Mouse (Mus musculus): ENCODE results near the gene Pxmp2. TPM values are rescaled to one million over a fixed set of nuclear protein-coding genes. Genes with fewer than 3 reads are reported as not detected.

Pxmp2 gene
- total RNA-seq, 2 experiments from 2014 or later, result 11.2 to 12.0 TPM

DNA sequence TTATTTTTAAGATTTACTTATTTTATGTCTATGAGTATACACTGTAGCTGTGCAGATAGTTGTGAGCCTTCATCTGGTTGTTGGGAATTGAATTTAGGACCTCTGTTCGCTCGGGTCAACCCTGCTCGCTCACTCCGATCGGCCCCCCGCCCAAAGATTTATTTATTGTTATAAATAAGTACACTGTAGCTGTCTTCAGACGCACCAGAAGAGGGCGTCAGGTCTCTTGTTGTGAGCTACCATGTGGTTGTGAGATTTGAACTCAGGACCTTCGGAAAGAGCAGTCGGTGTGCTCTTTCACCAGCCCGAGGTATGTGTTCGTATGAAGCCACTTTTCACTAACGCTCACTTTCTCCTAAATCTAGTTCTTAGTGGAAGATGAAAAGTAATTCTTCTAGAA, 54.3 kb downstream of the Pxmp2 start:
- DNase-seq (ENCODE audit: low spot score in 2 of 2), result no peak

DNA sequence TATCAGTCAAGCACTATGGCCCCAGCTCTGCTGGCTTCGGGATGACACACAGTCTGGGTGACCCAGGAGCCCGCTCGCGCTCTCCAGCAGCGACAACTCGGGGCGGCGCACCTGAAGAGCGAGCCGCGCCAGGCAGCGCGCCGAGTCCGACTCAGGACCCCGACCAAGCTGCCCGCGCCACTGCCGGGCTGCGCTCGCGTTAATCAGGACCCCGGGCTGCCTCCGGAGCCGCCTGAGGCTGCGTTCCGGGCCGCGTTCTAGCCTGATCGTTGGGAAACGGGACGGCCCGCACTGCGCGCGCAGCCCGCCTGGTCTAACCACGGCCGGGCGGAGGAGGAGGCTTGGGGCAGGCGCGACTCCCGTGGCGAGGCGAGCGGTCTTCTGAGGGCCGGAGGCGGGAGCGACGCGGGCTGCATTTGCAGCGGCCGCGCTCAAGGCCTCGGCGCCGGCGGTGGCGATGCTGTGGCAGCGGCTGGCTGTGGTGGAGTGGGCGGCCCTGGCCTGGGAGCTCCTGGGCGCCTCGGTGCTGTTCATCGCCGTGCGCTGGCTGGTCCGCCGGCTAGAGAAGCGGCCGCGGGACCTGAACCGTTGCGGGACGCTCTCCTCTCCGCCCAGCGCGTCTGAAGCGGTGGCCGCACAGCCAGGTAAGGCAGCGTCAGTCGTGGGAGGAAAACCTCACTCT, 55.1 kb downstream of the Pxmp2 start, which contains the start of gene Ankle2:
Ankle2 (plus strand) TSS at position 225 of the 682 bp plus-strand sequence.
- DNase-seq (ENCODE audit: low spot score in 2 of 2), result peak; percentile 90 to 91

DNA sequence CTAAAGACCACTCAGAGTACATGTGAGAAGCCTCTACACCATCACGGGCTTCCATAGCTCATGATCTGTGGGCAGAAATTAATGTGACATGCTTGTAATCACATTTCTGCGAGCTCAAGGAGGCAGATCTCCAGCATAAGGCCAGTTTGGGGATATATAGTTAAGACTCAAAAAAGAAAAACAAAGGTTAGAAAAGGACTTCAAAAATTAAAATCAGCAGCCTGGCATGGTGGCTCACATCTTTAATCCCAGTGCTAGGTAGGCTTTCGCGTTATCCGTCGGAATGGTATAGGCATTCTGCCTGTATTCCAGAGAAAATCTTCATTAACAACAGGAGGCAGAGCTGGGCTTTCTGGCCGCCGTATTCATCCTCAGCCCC, 55.6 kb downstream of the Pxmp2 start:
- DNase-seq (ENCODE audit: low spot score in 2 of 2), result no peak

DNA sequence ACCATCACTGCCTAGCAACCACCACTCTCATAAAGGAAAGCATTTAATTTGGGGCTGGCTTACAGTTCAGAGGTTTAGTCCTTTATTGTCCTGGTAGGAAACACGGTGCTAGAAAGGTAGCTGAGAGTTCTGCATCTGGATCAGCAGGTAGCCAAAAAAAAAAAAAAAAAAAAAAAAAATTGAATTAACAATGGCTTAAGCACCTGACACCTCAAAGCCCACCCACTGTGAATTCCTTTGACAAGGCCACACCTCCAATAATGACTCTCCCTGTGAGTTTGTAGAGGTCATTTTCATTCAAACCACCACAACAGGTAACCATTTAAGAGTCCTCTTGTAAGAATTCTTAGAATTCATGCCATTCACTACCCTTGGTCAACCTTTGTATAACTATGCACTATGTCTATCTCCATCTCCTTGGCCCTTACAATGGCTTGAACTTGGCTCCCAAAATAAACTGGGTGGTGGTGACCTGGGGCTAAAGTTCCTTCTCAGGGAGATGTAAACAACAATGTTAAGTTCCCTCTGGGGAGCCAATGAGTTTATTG, 58.6 kb downstream of the Pxmp2 start:
- no peak for DNase-seq (ENCODE audit: low spot score in 2 of 2)

DNA sequence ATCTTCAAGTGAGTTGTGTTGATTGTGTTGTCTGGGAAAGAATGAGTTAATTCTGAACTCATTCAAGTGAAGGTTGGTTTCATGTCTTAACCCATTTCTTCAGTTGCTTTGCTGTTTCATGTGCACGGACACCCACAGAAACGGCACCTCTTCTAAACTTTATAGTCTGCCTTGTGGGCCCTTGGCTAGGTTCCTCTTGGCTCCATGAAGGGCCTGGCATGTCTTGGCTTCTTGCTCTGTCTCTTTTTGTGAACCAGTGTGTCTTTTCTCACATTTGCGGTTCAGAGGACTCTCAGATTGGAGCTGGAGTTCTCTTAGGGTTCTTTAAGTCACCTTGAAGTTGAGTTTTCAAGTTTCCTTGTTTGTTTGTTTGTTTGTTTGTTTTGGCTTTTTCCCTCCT, 60.9 kb downstream of the Pxmp2 start:
- DNase-seq (ENCODE audit: low spot score in 2 of 2), result no peak

Other genes starting within 250 kb of the Pxmp2 start
- 1 to 10 TPM; 6.3 to 7.8 TPM for gene Gm17655, start 213.7 kb downstream of the Pxmp2 start, total RNA-seq (2021)
- gene Gm35315, start 191.8 kb downstream of the Pxmp2 start, total RNA-seq (2021), result under 1 TPM; 0.48 to 0.62 TPM
- gene Plcxd1, start 186.2 kb downstream of the Pxmp2 start, total RNA-seq (2021), result 1 to 10 TPM; 2.8 to 3.7 TPM
- 10 to 100 TPM; 76.3 to 84.0 TPM for gene Gtpbp6, start 178.0 kb downstream of the Pxmp2 start, total RNA-seq (2021)
- gene Zfp605, start 176.1 kb downstream of the Pxmp2 start, total RNA-seq (2021), result 10 to 100 TPM; 15.5 to 16.5 TPM
- gene Chfr, start 150.3 kb downstream of the Pxmp2 start, total RNA-seq (2021), result 10 to 100 TPM; 66.3 to 67.1 TPM
- 10 to 100 TPM; 44.1 to 46.2 TPM for gene Golga3, start 109.5 kb downstream of the Pxmp2 start, total RNA-seq (2021)
- 10 to 100 TPM; 33.2 to 33.9 TPM for gene Ankle2, start 55.2 kb downstream of the Pxmp2 start, total RNA-seq (2021)
- gene Pgam5, start 16.3 kb downstream of the Pxmp2 start, total RNA-seq (2021), result 10 to 100 TPM; 64.7 to 68.3 TPM
- gene Pole, start 120 bp upstream of the Pxmp2 start, total RNA-seq (2021), result 1 to 10 TPM; 3.4 to 3.9 TPM
- under 1 TPM; 0.46 to 0.79 TPM for gene P2rx2, start 57.0 kb upstream of the Pxmp2 start, total RNA-seq (2021)
- gene Lrcol1, start 58.5 kb upstream of the Pxmp2 start, total RNA-seq (2021), result not detected
- gene Fbrsl1, start 162.3 kb upstream of the Pxmp2 start, total RNA-seq (2021), result 10 to 100 TPM; 80.9 to 90.8 TPM

Measured in layer of hippocampus, postnatal 14 days (tissue).